Mouse (Mus musculus): Measurements from ENCODE around the gene Elof1. TPM values are rescaled to one million over a fixed set of nuclear protein-coding genes. Genes with fewer than 3 reads are reported as not detected.

Elof1 gene
- polyA plus RNA-seq, 1 experiment from 2014 or later, result 265 TPM

- peaks cover 44% of the 10 kb centered on the region for H3K36me3 ChIP-seq
- DNase-seq (ENCODE audit: low spot score), result no peak
- no peak overlapping the region for H3K4me3 ChIP-seq
- no peaks in the 10 kb centered on the region for H3K9me3 ChIP-seq (replicated peaks)
- WGBS, result 90% methylated on average over 9 of the region's 9 CpGs
- no peaks in the 10 kb centered on the region for H3K4me1 ChIP-seq
- no peaks in the 10 kb centered on the region for H3K27me3 ChIP-seq (ENCODE audit: low read depth, poor library complexity, severe bottlenecking)
- H3K27ac ChIP-seq (replicated peaks), result no peak overlapping the region
These were observed 8.8 kb downstream of the Elof1 start for GRCm38 (mm10) chr9:22108194-22108593.

- WGBS, result 7% methylated on average over 18 of the region's 18 CpGs
- DNase-seq (ENCODE audit: low spot score), result no peak
- no peak overlapping the region for H3K27ac ChIP-seq (replicated peaks)
- H3K27me3 ChIP-seq (ENCODE audit: low read depth, poor library complexity, severe bottlenecking), result peaks cover 56% of the 10 kb centered on the region
- H3K4me3 ChIP-seq, result no peak overlapping the region
- H3K36me3 ChIP-seq, result no peaks in the 10 kb centered on the region
- H3K9me3 ChIP-seq (replicated peaks), result no peaks in the 10 kb centered on the region
- peaks cover 16% of the 10 kb centered on the region for H3K4me1 ChIP-seq
These were observed 17.1 kb downstream of the Elof1 start for GRCm38 (mm10) chr9:22099922-22100321.

GRCm38 (mm10) chr9:22098993-22099696, 17.8 kb downstream of the Elof1 start, which contains the start of gene Cnn1:
Gene Cnn1 (plus strand): TSS chr9:22099216.
- H3K27me3 ChIP-seq (ENCODE audit: low read depth, poor library complexity, severe bottlenecking), result peaks cover 56% of the 10 kb centered on the region
- H3K4me1 ChIP-seq, result peaks cover 16% of the 10 kb centered on the region
- DNase-seq (ENCODE audit: low spot score), result no peak
- H3K27ac ChIP-seq (replicated peaks), result no peak within 1 kb of the TSS
- H3K36me3 ChIP-seq, result no peaks in the 10 kb centered on the region
- H3K9me3 ChIP-seq (replicated peaks), result no peaks in the 10 kb centered on the region
- H3K4me3 ChIP-seq, result no peak within 1 kb of the TSS
- WGBS, result 14% methylated on average over 14 of the region's 14 CpGs

- WGBS, result 3% methylated on average over 24 of the region's 24 CpGs
- peak; percentile 84 for DNase-seq (ENCODE audit: low spot score)
- Histone ChIP-seq H3K4me3 (peak overlapping the region; percentile 58), H3K27ac (replicated peaks) (peak overlapping the region; percentile 82), H3K9me3 (replicated peaks) (no peaks in the 10 kb centered on the region), H3K4me1 (peaks cover 16% of the 10 kb centered on the region), H3K27me3 (ENCODE audit: low read depth, poor library complexity, severe bottlenecking) (peaks cover 50% of the 10 kb centered on the region), H3K36me3 (no peaks in the 10 kb centered on the region)
These were observed 21.1 kb downstream of the Elof1 start for GRCm38 (mm10) chr9:22095854-22096307.

- Histone ChIP-seq H3K36me3 (no peaks in the 10 kb centered on the region), H3K27ac (replicated peaks) (no peak overlapping the region), H3K4me1 (peaks cover 6% of the 10 kb centered on the region), H3K4me3 (no peak overlapping the region), H3K27me3 (ENCODE audit: low read depth, poor library complexity, severe bottlenecking) (peaks cover 18% of the 10 kb centered on the region), H3K9me3 (replicated peaks) (no peaks in the 10 kb centered on the region)
- WGBS, result 91% methylated on average over 6 of the region's 6 CpGs
- no peak for DNase-seq (ENCODE audit: low spot score)
These were observed 24.2 kb downstream of the Elof1 start for GRCm38 (mm10) chr9:22092746-22093145.

- Histone ChIP-seq H3K27me3 (ENCODE audit: low read depth, poor library complexity, severe bottlenecking) (peaks cover 6% of the 10 kb centered on the region; the same call in 1 of the 2 replicates), H3K4me1 (peaks cover 7% of the 10 kb centered on the region), H3K9me3 (replicated peaks) (no peaks in the 10 kb centered on the region), H3K4me3 (no peak overlapping the region), H3K27ac (replicated peaks) (no peak overlapping the region), H3K36me3 (no peaks in the 10 kb centered on the region)
- no peak for DNase-seq (ENCODE audit: low spot score)
- 89% methylated on average over 7 of the region's 7 CpGs for WGBS
These were observed 27.0 kb downstream of the Elof1 start for GRCm38 (mm10) chr9:22089986-22090385.

- Histone ChIP-seq H3K9me3 (replicated peaks) (no peaks in the 10 kb centered on the region), H3K36me3 (no peaks in the 10 kb centered on the region), H3K4me1 (peaks cover 13% of the 10 kb centered on the region), H3K27me3 (ENCODE audit: low read depth, poor library complexity, severe bottlenecking) (peaks cover 6% of the 10 kb centered on the region; the same call in 1 of the 2 replicates), H3K4me3 (no peak overlapping the region), H3K27ac (replicated peaks) (no peak overlapping the region)
- DNase-seq (ENCODE audit: low spot score), result no peak
- 96% methylated on average over 7 of the region's 7 CpGs for WGBS
These were observed 27.7 kb downstream of the Elof1 start for GRCm38 (mm10) chr9:22089281-22089680.

- Histone ChIP-seq H3K36me3 (peaks cover 6% of the 10 kb centered on the region; the same call in 1 of the 2 replicates), H3K4me1 (peaks cover 15% of the 10 kb centered on the region), H3K9me3 (replicated peaks) (no peaks in the 10 kb centered on the region), H3K27me3 (ENCODE audit: low read depth, poor library complexity, severe bottlenecking) (no peaks in the 10 kb centered on the region), H3K27ac (replicated peaks) (no peak overlapping the region), H3K4me3 (no peak overlapping the region)
- 75% methylated on average over 2 of the region's 2 CpGs for WGBS
- DNase-seq (ENCODE audit: low spot score), result no peak
These were observed 29.8 kb downstream of the Elof1 start for GRCm38 (mm10) chr9:22087034-22087618.

GRCm38 (mm10) chr9:22086012-22086411, 31.0 kb downstream of the Elof1 start:
- Histone ChIP-seq H3K9me3 (replicated peaks) (no peaks in the 10 kb centered on the region), H3K4me3 (peak overlapping the region; percentile 76), H3K36me3 (peaks cover 6% of the 10 kb centered on the region; the same call in 1 of the 2 replicates), H3K27me3 (ENCODE audit: low read depth, poor library complexity, severe bottlenecking) (no peaks in the 10 kb centered on the region), H3K27ac (replicated peaks) (peak overlapping the region; percentile 81; the same call in 1 of the 2 replicates), H3K4me1 (peaks cover 15% of the 10 kb centered on the region)
- WGBS, result 85% methylated on average over 6 of the region's 6 CpGs
- no peak for DNase-seq (ENCODE audit: low spot score)

- WGBS, result under 1% methylated on average over 48 of the region's 48 CpGs
- peak; percentile 92 for DNase-seq (ENCODE audit: low spot score)
- H3K36me3 ChIP-seq, result peaks cover 9% of the 10 kb centered on the region
- no peaks in the 10 kb centered on the region for H3K27me3 ChIP-seq (ENCODE audit: low read depth, poor library complexity, severe bottlenecking)
- H3K27ac ChIP-seq (replicated peaks), result peak within 1 kb of the TSS; percentile 81
- H3K4me1 ChIP-seq, result peaks cover 15% of the 10 kb centered on the region
- peak within 1 kb of the TSS; percentile 76 for H3K4me3 ChIP-seq
- H3K9me3 ChIP-seq (replicated peaks), result no peaks in the 10 kb centered on the region
These were observed 31.7 kb downstream of the Elof1 start, which contains the start of gene Ecsit for GRCm38 (mm10) chr9:22085022-22085834. Gene Ecsit (minus strand): TSS chr9:22085438.

- Histone ChIP-seq H3K4me3 (peak overlapping the region; percentile 76), H3K4me1 (peaks cover 15% of the 10 kb centered on the region), H3K36me3 (peaks cover 14% of the 10 kb centered on the region), H3K9me3 (replicated peaks) (no peaks in the 10 kb centered on the region), H3K27me3 (ENCODE audit: low read depth, poor library complexity, severe bottlenecking) (no peaks in the 10 kb centered on the region), H3K27ac (replicated peaks) (peak overlapping the region; percentile 81)
- WGBS, result 42% methylated on average over 4 of the region's 4 CpGs
- no peak for DNase-seq (ENCODE audit: low spot score)
These were observed 32.3 kb downstream of the Elof1 start for GRCm38 (mm10) chr9:22084667-22085021.

- WGBS, result 94% methylated on average over 23 of the region's 23 CpGs
- no peak overlapping the region for H3K27ac ChIP-seq (replicated peaks)
- no peak overlapping the region for H3K4me3 ChIP-seq
- peaks cover 5% of the 10 kb centered on the region; the same call in 1 of the 2 replicates for H3K4me1 ChIP-seq
- H3K9me3 ChIP-seq (replicated peaks), result no peaks in the 10 kb centered on the region
- H3K27me3 ChIP-seq (ENCODE audit: low read depth, poor library complexity, severe bottlenecking), result no peaks in the 10 kb centered on the region
- DNase-seq (ENCODE audit: low spot score), result no peak
- H3K36me3 ChIP-seq, result peaks cover 58% of the 10 kb centered on the region
These were observed 40.7 kb downstream of the Elof1 start for GRCm38 (mm10) chr9:22076223-22076622.
